Mouse (Mus musculus) ES-Bruce4 (cell line): Measurements from ENCODE around the gene Nelfa. TPM values are rescaled to one million over a fixed set of nuclear protein-coding genes. Genes with fewer than 3 reads are reported as not detected.

Source experiments
- H3K27ac ChIP-seq: 2 replicates; pipeline ENCODE4 v1.5.1; 2012; ENCODE audit warnings: low read length, inconsistent platforms; ENCODE audit not compliant: insufficient read depth
- H3K27me3 ChIP-seq: 2 replicates; pipeline ENCODE4 v1.6.1; 2012; ENCODE audit warnings: mild to moderate bottlenecking, low read length, inconsistent platforms; ENCODE audit not compliant: control insufficient read depth, poor library complexity, insufficient read depth, severe bottlenecking
- H3K36me3 ChIP-seq: 2 replicates; pipeline ENCODE4 v1.6.1; 2012; ENCODE audit warnings: inconsistent platforms, mild to moderate bottlenecking, low read length, moderate library complexity; ENCODE audit not compliant: control insufficient read depth, poor library complexity, insufficient read depth, severe bottlenecking
- H3K4me1 ChIP-seq: one replicate; pipeline ENCODE4 v1.8.1; 2011; ENCODE audit warnings: low read length; ENCODE audit not compliant: control insufficient read depth, insufficient read depth
- H3K4me3 ChIP-seq: 2 replicates; pipeline ENCODE4 v1.5.1; 2011; ENCODE audit warnings: low read depth, mild to moderate bottlenecking, low read length
- H3K9ac ChIP-seq: 2 replicates; pipeline ENCODE4 v1.6.1; 2012; ENCODE audit warnings: low read depth, mild to moderate bottlenecking, inconsistent platforms; ENCODE audit not compliant: poor library complexity, severe bottlenecking
- H3K9me3 ChIP-seq: replicated peaks from 2 replicates; pipeline ENCODE4 v1.6.1; 2012; ENCODE audit warnings: mild to moderate bottlenecking, low read length, inconsistent platforms; ENCODE audit not compliant: control insufficient read depth, poor library complexity, insufficient read depth, severe bottlenecking
- CTCF ChIP-seq: IDR thresholded peaks from one replicate; pipeline ENCODE4 v1.8.1; 2011; ENCODE audit warnings: low read depth, low read length
- EP300 ChIP-seq: IDR thresholded peaks from 2 replicates; pipeline ENCODE4 v1.6.1; 2011; ENCODE audit warnings: low read depth, low read length; ENCODE audit not compliant: insufficient read depth
- POLR2A ChIP-seq: IDR thresholded peaks from one replicate; pipeline ENCODE4 v1.8.1; 2011; ENCODE audit warnings: low read length; ENCODE audit not compliant: insufficient read depth
- polyA plus RNA-seq: library from polyadenylated mRNA; stranded (reverse); fragments of >200 nt; gene quantifications from 2 replicates; pipeline ENCODE4 v1.2.4, GENCODE M21; 2011; ENCODE audit warnings: low read depth; ENCODE audit not compliant: missing spikeins, insufficient read depth, insufficient read length

The Nelfa gene
- polyA plus RNA-seq, 1 experiment: 51.2 TPM

DNA sequence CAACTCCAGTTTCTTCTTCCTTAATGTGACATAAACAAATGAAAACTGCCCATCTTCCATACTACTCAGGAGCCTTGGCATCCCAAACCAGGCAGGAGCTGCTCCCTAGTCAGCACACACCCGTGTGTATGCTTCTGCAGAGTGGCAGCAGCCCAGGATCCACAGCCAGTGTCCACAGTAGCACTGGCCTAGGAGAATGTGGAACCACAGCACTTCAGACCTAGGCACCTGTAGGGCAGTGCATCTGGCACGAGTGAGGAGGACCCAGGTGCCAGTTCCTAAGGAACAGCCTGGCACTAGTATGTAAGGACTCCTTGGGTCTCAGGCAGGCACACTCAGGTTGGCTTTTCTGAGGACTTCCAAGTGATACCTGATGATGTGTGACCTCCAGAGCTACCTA, 39.1 kb downstream of the Nelfa start:
- H3K4me1 ChIP-seq: no peaks in the 10 kb centered on the region
- H3K9me3 ChIP-seq: no peaks in the 10 kb centered on the region
- H3K36me3 ChIP-seq: peaks cover 57% of the 10 kb centered on the region
- no peak overlapping the region for H3K4me3 ChIP-seq
- H3K27ac ChIP-seq: no peak overlapping the region
- no peak overlapping the region for H3K9ac ChIP-seq
- no peaks in the 10 kb centered on the region for H3K27me3 ChIP-seq
- no peak for TF ChIP-seq POLR2A
- no peak for TF ChIP-seq CTCF
- no peak for TF ChIP-seq EP300

DNA sequence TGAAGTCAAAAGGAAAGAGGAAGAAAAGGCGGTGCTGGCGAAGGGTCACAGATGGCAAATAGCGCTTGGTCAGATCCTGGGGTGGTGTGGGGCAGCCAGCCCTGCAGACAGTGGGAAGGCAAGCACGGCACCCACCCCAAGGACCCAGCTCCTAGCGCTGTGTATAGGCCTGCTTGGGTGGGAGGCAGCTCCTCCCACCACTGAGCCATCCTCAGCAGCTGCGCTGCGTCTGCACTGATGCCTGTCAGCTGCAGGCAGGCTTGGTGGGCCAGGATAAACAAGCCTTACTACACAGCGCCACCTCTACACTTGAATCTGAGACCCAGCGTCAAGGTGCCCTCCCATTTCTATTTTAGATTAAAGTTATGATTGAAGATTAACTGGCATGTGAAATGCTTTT, 41.1 kb downstream of the Nelfa start:
- Histone ChIP-seq H3K4me3 (no peak overlapping the region), H3K9me3 (no peaks in the 10 kb centered on the region), H3K27ac (no peak overlapping the region), H3K36me3 (peaks cover 38% of the 10 kb centered on the region), H3K9ac (no peak overlapping the region), H3K27me3 (no peaks in the 10 kb centered on the region), H3K4me1 (no peaks in the 10 kb centered on the region)
- no peak for TF ChIP-seq EP300

DNA sequence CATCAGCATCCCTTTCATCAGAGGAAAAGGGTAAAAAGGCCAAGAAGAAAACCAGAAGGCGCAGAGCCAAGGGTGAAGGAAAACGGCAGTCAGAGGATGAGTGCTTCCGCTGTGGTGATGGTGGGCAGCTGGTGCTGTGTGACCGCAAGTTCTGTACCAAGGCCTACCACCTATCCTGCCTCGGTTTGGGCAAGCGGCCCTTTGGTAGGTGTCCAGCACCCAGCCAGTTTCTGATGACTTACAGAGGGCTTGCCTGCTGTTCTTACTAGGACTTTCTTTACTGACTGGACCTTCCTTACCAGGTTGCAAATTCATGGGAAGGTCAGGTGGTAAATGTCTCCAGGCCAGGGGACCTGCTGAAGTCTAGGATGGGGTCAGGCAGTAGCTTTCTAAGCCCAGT, 42.8 kb downstream of the Nelfa start:
- Histone ChIP-seq H3K9me3 (no peaks in the 10 kb centered on the region), H3K36me3 (peaks cover 28% of the 10 kb centered on the region), H3K27ac (no peak overlapping the region), H3K4me1 (no peaks in the 10 kb centered on the region), H3K4me3 (no peak overlapping the region), H3K27me3 (no peaks in the 10 kb centered on the region), H3K9ac (no peak overlapping the region)
- TF ChIP-seq POLR2A (no peak), EP300 (no peak), CTCF (no peak)

DNA sequence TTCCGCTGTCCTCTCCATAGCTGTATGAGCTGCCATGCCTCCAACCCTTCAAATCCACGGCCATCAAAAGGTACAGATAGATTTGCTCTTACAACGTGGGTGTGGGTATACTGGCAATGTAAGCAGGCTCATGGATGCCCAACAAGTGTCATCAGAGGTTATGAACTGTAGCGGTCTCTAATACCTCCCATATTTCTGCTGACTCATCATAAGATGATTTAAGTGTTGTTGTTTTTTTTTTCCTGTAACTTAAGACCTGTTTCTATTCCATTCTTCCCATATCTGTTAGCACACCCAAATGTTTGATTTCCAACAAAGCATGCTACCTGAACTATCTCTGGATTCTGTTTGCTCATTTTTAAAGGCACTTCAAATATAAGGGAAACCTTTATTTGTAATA, 55.1 kb downstream of the Nelfa start:
- Histone ChIP-seq H3K4me1 (no peaks in the 10 kb centered on the region), H3K4me3 (no peak overlapping the region), H3K27ac (no peak overlapping the region), H3K9me3 (no peaks in the 10 kb centered on the region), H3K36me3 (peaks cover 2% of the 10 kb centered on the region), H3K9ac (no peak overlapping the region), H3K27me3 (no peaks in the 10 kb centered on the region)
- TF ChIP-seq EP300: no peak
- TF ChIP-seq CTCF: no peak
- no peak for TF ChIP-seq POLR2A

DNA sequence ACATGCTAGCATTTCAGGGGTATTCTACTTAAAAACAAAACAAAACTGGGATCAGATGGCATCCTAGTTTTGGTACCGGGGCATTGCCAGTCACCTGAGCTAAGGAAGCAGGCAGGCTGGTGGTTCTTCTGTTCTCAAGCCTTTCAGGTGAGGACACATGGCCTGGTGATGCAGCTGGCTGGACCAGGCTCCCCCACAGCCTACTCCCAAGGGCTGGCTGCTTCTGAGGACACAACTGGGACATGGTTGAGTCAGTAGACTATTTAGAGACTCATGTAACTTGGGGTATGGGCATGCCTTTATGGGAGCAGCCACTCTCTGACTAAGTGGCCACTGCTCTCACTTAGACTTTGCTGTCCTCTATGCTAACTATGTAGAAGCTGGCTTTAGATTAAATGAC, 60.7 kb downstream of the Nelfa start:
- no peaks in the 10 kb centered on the region for H3K9me3 ChIP-seq
- no peak overlapping the region for H3K4me3 ChIP-seq
- H3K4me1 ChIP-seq: no peaks in the 10 kb centered on the region
- TF ChIP-seq EP300: no peak
- no peak for TF ChIP-seq POLR2A
- TF ChIP-seq CTCF: no peak
- H3K9ac ChIP-seq: no peak overlapping the region
- H3K27ac ChIP-seq: no peak overlapping the region
- no peaks in the 10 kb centered on the region for H3K27me3 ChIP-seq
- no peaks in the 10 kb centered on the region for H3K36me3 ChIP-seq

DNA sequence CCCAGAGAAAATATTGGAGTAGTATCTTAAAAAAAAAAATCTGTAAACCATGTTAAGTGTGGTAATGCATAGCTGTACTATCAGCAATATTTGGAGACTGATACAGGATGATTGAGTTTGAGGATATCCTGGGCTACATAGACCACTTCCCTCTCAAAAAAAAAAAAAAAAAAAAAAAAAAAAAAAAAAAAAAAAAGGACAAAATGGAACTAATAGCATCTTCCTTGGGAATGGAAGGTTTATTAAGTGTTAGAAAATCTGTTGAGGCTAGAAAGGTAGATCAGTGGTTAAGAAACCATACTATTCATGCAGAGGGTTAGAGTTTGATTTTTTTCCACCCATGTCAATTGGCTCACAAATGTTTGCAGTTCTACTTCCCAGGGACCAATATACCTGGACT, 78.5 kb downstream of the Nelfa start:
- peaks cover 13% of the 10 kb centered on the region for H3K9me3 ChIP-seq
- no peaks in the 10 kb centered on the region for H3K27me3 ChIP-seq
- H3K4me3 ChIP-seq: no peak overlapping the region
- H3K36me3 ChIP-seq: peaks cover 13% of the 10 kb centered on the region
- TF ChIP-seq EP300 (no peak), POLR2A (no peak)
- no peak overlapping the region for H3K27ac ChIP-seq
- H3K9ac ChIP-seq: no peak overlapping the region
- no peaks in the 10 kb centered on the region for H3K4me1 ChIP-seq

DNA sequence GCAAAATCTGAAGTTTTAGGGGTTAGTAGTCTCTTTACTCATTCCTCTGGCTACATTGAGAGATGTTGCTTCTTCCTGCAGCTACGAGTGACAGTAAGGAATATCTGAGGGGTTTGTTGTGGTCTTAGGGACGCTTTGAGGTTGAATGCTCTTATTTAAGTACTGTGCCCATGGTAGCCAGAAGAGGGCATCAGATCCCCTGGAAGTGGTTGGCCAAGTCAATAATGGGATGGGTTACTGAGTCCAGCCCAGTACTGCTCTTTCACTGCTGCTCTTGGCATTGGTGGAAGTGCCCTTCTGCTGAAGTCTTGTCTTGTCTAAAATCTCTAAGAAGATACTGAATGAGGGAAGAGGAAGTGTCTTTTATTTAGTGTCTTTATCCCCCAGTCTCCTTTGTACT, 82.2 kb downstream of the Nelfa start:
- Histone ChIP-seq H3K27me3 (no peaks in the 10 kb centered on the region), H3K36me3 (peaks cover 13% of the 10 kb centered on the region), H3K27ac (no peak overlapping the region), H3K4me3 (no peak overlapping the region), H3K9me3 (peaks cover 13% of the 10 kb centered on the region), H3K4me1 (no peaks in the 10 kb centered on the region), H3K9ac (no peak overlapping the region)
- TF ChIP-seq EP300 (no peak), POLR2A (no peak), CTCF (peak; percentile 14)
